Mouse (Mus musculus): ENCODE results near the gene Ifnar1.

GRCm38 (mm10) chr16:91446778-91447511 lies 38.1 kb upstream of the Ifnar1 start:
- TF ChIP-seq MYOG (IDR thresholded peaks at IDR 0.05; ENCODE audit: control insufficient read depth in 1 of 3, insufficient read depth in 1 of 3, insufficient read length in 2 of 3, low read depth in 2 of 3) (no peak), USF1 (IDR thresholded peaks at IDR 0.05; ENCODE audit: low read depth) (no peak), POLR2A (IDR thresholded peaks at IDR 0.05; ENCODE audit: insufficient read length, low read depth) (no peak), TCF3 (IDR thresholded peaks at IDR 0.05; ENCODE audit: insufficient read length, low read depth) (no peak), TCF12 (IDR thresholded peaks at IDR 0.05; ENCODE audit: insufficient read depth, poor library complexity, severe bottlenecking) (no peak), POLR2AphosphoS2 (IDR thresholded peaks at IDR 0.05; ENCODE audit: insufficient read length, low read depth) (no peak), E2F4 (IDR thresholded peaks at IDR 0.05; ENCODE audit: insufficient read depth) (no peak), MAX (IDR thresholded peaks at IDR 0.05; ENCODE audit: low read depth) (no peak), CEBPB (IDR thresholded peaks at IDR 0.05; ENCODE audit: insufficient read depth, poor library complexity, severe bottlenecking) (no peak), REST (IDR thresholded peaks at IDR 0.05; ENCODE audit: insufficient read depth, insufficient read length) (no peak), MYOD1 (IDR thresholded peaks at IDR 0.05; ENCODE audit: control insufficient read depth in 1 of 3, insufficient read length in 2 of 3, low read depth in 2 of 3) (no peak), SRF (IDR thresholded peaks at IDR 0.05; ENCODE audit: control insufficient read depth, insufficient read length, low read depth) (no peak)
